Mouse (Mus musculus) gastrocnemius, postnatal 36 days (tissue): ENCODE results near the gene Pdia4. TPM values are rescaled to one million over a fixed set of nuclear protein-coding genes. Genes with fewer than 3 reads are reported as not detected.
"Not testable (repeated sequence)": the region's sequence is repeated elsewhere in the genome, so short reads cannot be mapped to it uniquely, and the experiment has no call there.

ENCODE experiments used
- DNase-seq, 2 experiments: peaks; one replicate each; pipeline ENCODE4 v3.0.0; 2022
- intact Hi-C: fragments of 180-260 bp; cut with DNase I; formaldehyde crosslinking; loops from one replicate; pipeline ENCODE4 v1.15.1; 2025
- long read RNA-seq, 2 experiments: library from polyadenylated mRNA; stranded (forward); transcript quantifications; one replicate each; pipeline ENCODE4 v2.0.0; 2021
- total RNA-seq, 2 experiments: library from RNA; stranded (reverse); gene quantifications; 2 replicates each; pipeline ENCODE4 v1.2.3; 2021

Pdia4 gene
- 10 to 100 TPM; 12.4 to 14.2 TPM for total RNA-seq
- long read RNA-seq, experiment 1, transcript Pdia4-201 (10 exons, 2,399 nt) = major isoform, 10 of 12 reads
- long read RNA-seq, experiment 1, partial matches to known transcripts = 2 of 12 reads
- long read RNA-seq, experiment 1, other reads (novel, unspliced or antisense) = 0 of 12 reads
- long read RNA-seq, experiment 2, transcript Pdia4-201 (10 exons, 2,399 nt) = major isoform, 15 of 16 reads
- long read RNA-seq, experiment 2, partial matches to known transcripts = 1 of 16 reads
- long read RNA-seq, experiment 2, other reads (novel, unspliced or antisense) = 0 of 16 reads

DNA sequence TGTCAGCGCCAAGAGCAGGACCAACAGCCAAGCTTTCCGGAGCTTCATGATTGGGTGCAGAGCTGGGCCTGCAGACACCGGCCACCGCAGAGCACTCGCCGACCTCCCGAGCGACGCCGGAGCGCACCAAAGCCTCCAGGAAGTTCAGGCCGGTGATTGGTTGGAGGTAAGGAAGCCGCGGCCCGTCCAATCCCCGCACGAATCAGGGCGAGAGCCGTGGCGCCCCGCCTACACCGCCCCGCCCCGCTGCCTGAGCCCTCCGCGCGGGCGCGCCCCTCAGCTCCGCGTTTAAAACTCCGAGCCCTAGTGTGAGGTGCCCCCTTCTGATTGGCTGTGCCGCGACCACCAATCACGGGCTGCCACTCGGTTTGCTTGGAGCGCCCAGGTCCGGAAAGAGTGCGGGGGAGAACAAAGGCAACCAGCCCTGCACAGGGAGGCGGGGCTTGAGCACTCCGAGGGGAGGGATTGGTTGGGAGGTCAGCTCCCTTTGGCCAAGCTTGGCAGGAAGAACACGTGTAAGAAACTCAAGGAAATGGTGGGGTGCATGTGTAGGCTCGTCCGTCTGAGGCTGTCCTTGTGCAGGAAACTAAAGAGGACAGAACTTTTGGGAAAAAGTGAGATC lies at the start of gene Pdia4:
TSS of gene Pdia4 (minus strand) at position 174 of the 622 bp plus-strand sequence.
- peak; percentile 94 to 97 for DNase-seq
- intact Hi-C loops = no loop called here

DNA sequence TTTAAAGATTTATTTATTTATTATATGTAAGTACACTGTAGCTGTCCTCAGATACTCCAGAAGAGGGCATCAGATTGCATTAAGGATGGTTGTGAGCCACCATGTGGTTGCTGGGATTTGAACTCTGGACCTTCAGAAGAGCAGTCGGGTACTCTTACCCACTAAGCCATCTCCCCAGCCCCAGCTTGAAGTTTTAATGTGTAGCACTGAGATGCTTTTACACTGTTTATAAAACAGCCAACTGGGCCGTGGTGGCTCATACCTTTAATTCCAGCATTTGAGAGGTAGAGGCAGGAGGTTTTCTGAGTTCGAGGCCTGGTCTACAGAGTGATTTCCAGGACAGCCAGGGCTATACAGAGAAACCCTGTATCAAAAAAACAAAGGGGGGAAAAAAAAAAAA lies 44.5 kb upstream of the Pdia4 start:
- intact Hi-C loops, DNase-seq: not testable (repeated sequence)

DNA sequence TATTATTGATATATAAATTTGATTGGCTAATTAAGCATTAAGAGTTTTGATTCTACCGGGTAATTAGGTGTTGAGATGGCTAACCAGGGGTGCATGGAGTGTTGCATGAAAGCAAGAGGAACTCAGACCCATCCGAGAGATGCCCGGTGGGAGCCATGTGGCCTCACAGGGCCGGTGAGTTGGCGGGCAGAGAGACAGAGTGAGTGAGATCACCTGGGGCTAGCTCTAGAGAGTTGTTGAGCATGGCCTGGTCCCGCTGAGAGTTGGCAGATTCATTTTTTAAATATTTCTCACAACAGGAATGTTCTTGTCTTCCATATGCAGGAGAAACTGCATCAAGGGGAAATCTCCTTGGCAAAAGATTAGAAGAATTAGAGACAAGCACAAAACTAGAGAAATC lies 44.0 kb upstream of the Pdia4 start:
- intact Hi-C loops = no loop called here
- no peak for DNase-seq

DNA sequence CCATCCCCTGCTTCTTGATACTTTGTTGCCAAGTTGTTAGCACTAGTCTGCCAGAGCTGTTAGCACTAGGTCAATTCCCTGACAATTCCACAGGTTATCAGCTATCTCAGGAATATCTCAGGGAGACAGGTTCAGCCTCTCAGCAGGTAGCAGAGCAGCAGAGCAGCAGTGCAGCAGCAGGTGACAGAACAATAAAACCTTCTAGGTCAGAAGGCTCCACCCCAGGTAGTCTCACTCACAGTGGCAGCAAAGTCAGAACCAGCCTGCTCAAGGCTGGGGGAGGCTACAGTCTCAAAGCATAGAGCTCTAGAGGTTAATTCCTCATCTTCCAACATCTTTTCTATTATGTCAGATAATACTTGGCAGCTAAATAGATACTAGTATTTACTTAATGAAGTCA lies 32.5 kb upstream of the Pdia4 start:
- intact Hi-C loops = no loop called here
- DNase-seq = no peak

DNA sequence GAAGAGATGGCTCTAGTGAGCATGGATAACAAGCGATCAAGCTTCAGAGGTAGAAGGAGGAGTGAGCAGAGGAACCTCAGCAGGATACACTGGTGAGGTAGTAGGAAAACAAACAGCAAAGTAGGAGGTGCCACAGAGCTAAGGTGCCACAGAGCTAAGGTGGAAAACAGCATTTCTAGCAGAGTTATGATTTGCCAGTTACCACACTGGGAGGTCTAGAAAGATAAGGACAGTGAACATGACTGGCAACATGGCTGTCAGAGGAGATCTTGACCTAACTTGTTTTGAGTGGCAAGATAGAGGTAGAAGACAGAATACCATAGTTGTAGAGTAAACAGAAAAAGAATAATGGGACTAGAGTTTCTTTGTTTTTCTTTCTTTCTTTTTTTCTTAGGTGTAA lies 29.1 kb upstream of the Pdia4 start:
- no peak for DNase-seq
- intact Hi-C loops = no loop called here

DNA sequence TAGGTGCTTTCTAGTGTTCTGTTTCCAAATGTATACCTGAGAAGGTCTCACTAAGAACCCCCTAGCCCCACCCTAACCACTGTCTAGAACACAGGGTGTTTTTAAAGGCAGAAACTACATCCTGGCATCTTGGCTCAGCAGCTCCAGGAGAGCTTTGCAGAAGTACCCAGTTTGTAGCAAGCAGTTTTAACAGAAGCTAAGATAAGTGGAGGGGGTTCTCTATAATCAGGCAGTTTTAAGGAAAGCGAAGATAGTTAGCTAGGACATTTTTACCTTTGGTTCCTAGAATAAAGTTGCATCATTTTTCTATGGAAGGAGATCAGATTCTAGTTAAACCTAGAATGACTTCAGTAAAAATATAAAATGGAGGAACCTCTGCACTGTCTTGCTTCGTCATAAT lies 28.6 kb upstream of the Pdia4 start:
- intact Hi-C loops = no loop called here

DNA sequence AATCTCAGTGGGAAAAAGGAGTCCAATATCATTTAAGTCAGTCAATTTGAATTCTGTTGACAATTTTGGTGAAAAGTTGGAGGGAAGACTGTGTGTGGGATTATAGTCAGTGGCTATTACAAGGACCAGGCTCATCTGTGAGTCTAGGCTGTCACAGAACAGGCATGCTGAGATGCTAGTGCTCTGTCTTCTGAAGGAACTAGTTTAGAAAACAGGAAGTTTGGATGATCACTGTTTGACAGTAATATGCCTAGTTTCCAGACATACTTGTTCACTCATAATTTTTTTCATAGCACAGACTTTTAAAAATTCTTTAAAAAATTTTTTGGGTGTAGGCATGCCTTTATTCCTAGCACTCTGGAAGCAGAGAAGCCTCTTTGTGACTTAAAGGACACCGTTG lies 27.8 kb upstream of the Pdia4 start:
- intact Hi-C loops = no loop called here
- no peak for DNase-seq

More for the DNA sequence above, 28.6 kb upstream of the Pdia4 start:
- DNase-seq = no peak

DNA sequence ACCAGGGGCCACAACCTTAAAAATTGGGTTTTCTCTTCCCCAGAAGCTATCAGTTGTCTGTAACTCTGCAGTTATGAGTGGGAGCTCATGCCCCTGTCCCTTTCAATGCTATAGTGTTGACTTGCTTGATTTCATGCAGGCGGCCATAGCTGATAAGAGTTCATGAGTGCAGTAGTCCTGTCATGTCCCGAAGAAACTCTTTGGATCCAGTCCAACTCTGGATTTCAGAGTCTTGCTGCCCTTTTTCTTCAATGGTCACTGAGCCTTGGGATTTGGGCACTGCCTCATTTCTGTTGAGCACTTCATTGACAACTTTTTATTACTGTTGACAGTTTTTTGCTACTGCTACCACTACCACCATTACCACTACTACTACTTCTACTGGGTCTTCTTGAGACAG lies 24.4 kb upstream of the Pdia4 start:
- intact Hi-C loops = loop anchor here (5.0 kb wide), 1 partner anchor 40 kb away; the partner anchor contains the start of gene Zfp282
- no peak for DNase-seq

DNA sequence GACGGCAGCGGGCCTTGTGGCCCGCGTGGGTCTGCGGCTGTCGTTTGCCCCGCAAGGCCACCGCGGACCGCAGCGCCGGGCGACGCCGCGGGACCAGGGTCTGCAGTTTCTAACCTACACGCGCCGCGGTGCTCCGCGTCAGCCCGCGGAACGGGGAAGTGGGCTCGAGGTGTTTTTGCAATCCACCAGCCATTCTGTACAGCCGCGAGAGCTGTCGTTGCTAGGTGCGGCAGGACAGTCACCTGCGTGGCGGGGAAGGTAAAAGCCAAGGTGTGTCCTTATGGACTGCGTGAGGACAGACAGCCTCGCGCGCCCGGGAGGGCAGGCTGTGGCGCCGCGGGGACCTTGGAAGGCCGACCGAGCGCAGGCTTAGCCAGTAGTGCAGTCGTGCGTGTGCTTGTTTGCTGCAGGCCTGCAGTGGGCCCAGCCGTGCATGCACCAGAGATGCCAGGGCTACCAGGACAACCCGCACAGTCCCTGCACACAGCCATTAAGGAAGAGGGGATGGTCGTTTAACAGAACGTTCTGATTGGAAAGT lies 22.8 kb upstream of the Pdia4 start:
- intact Hi-C loops = loop anchor here (5.0 kb wide), 1 partner anchor 41 kb away; the partner anchor contains the start of gene Zfp282
- no peak for DNase-seq

DNA sequence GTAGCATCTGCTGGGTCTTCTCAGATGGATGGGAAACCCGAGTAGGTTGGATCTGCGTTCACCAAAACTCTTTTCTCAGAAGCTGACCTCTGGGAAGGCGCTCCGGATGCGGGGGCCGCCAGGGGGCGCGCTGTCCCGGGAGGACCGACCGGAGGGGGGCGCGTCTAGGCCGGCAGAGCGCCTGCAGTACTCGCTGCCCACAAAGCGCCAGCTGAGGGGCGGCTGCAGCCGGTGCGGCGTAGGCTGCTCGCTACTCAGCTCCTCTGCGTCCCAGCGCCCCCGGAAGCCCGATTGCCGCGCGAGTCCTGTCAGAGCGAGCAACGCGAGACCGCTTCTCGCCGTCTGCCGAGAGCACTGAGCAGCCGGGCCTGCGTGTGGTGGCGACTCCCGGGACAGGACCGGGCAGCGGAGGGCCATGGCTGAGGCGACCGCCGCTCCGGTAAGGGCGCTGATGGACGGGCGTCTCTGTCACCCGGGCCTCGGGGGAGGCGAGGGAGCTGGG lies 22.3 kb upstream of the Pdia4 start, which contains the start of gene Zfp398:
TSS of gene Zfp398 (plus strand) at position 180 of the 502 bp plus-strand sequence.
- peak; percentile 94 for DNase-seq
- intact Hi-C loops = loop anchor here (5.0 kb wide), 1 partner anchor 42 kb away; the partner anchor contains the start of gene Zfp282

DNA sequence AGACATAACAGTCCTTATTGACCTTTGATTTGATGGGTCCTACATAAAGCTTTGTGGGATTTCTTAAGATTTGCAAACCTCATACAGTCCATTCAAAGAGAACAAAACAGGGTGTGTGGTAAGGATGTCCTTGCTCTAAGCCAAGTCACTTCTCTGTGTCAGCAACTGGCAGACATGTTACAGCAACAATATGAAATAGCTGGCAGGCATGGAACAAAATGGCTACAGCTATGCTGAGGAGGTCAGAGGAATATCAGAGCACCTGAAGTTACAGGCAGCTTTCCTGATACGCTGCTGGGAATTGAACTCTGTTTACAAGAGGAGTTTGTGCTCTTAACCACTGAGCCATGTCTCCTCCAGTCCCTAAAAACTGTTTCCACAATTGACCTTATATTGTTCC lies 19.0 kb upstream of the Pdia4 start:
- intact Hi-C loops = no loop called here
- DNase-seq = no peak

DNA sequence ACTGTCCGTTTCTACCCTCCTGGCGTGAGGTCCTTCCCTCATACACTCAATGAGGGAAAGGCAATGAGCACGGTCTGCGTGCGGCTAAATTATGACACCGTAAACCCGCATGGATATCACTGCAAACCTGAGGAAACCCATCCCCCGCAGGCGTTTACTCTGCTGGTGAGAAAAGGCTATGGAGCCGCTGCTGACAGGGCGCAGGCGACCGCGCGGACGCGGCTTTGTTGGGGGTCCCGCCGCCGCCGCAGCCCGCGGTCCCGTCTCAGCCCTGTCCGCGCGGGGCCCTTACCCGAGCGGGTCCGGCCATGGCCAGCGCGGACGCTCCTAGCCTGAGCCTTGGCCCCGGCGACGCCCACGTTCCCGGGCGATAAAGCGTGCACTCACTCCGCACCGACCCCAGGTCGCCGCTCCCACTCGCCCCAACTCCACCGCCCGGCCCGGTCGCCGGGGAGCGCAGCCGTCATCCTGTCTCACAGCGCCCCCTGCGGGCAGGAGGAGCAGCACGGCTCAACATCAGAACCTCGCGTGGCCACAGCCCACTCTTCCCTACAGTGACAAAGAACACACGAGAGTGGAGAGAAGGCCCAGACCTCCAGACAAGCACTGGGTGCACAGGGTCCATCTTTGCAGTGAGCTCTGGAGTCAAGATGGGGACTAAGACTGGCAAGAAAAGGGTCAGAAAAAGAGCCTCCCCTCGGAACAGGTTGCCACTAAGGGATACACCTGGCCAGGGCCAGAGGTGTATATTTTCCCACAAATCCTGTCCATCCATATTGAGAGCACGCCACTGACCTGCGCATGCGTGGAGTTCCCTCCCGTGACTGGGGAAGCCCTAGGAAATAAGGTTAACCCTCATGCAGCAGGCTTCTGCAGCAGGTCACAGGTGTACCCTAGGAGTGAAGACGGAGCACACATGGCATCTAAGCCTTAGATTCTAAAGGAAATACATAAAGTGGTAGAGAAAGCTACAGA lies 17.2 kb upstream of the Pdia4 start, which contains the start of gene Zfp786:
TSS of gene Zfp786 (minus strand) at position 764 of the 975 bp plus-strand sequence.
- intact Hi-C loops = loop anchor here (1.0 kb wide), 1 partner anchor 31 kb away; no protein-coding TSS in a partner anchor
- peak; percentile 86 to 90 for DNase-seq

DNA sequence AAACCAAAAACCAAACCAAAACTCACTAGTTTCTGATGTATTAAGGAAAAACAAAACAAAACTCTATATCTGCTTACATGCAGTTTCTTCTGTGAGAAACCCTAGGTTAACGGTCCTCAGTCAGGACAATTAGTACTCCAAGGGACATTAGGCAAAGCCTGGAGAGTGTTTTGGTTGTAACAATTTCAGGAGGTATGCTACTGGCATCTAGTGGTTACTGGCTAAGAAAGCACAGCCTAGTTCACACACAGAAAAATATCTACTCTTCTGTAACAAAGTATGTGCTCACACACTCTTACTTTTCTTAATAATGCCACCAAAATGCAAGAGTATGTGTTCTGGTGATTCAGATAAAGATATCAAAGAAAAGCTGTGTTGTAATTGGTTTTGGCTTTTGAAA lies 15.7 kb upstream of the Pdia4 start:
- no peak for DNase-seq
- intact Hi-C loops = no loop called here

DNA sequence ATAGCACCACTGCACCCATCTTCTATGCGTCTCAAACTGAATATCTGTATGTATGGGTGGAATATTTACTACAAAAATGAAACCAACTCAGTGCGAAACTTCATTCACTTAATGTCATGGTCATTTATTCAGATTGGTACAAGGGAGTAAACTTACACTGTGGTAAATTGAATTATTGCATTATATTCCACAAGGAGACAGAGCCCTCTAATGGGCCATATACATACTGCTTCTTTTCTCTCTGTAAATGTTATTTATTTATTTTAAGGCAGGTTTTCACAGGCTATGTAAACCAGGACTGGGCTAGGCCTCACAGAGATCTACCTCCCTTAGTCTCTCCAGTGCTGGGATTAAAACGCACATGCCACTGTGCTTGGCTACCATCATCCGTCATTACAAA lies 14.2 kb upstream of the Pdia4 start:
- DNase-seq = no peak
- intact Hi-C loops = no loop called here

DNA sequence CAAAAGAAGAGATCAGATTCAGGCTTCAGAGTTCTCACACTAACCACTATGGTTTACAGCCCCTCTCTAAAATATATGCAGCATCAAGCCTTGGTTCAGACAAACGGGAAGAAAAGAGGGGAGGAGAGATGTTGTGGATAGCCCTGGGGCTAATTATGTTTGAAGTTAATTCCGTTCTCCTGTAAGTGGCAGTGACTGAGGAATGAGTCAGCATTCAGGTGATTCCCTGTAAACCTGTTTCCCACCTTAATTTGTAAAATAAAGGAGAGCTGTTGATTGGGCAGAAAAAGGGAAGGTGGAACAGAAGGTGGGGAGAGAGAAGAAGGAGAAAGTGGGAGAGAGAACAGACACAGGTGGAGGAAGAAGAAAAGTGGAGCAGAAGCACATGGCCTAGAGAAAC lies 11.0 kb upstream of the Pdia4 start:
- intact Hi-C loops = no loop called here
- no peak for DNase-seq

DNA sequence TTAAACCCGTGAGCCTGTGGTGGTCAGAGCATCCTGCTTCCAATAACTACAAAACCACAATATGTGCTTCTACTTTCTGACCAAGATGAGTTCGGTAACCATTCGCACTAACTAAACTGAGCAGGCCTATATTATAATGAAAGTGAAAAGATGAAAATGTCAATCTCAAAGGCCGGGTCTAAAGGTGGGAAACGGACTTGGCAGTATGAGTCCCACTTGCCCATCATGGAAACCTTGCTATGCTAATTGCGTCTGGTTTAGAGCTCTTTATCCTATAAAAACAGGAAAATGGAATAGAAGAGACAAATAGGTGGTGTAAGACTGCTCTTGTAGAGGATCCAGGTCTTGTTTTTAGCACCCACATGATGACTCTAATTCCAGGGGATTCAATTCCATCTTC lies 8.5 kb upstream of the Pdia4 start:
- intact Hi-C loops = no loop called here
- no peak for DNase-seq

DNA sequence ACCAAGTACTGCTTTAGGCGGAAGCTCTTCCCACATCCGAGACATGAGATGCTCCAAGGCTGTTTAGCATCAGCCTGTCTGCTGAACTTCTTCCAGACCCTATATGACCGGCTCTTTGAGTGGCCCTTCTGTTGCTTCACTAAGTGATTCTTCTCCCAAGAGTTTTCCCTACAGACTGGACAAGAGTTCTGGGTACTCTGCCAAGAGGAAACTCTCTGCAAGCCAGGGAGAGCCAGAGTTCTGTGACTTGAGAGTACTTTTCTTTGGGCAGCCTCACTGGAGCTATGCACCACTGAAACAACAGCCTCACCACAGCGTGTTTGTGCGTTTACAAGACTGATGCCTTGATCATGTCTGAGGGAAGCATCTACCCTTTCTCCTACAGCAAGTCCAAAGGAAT lies 8.0 kb upstream of the Pdia4 start:
- no peak for DNase-seq
- intact Hi-C loops = no loop called here

DNA sequence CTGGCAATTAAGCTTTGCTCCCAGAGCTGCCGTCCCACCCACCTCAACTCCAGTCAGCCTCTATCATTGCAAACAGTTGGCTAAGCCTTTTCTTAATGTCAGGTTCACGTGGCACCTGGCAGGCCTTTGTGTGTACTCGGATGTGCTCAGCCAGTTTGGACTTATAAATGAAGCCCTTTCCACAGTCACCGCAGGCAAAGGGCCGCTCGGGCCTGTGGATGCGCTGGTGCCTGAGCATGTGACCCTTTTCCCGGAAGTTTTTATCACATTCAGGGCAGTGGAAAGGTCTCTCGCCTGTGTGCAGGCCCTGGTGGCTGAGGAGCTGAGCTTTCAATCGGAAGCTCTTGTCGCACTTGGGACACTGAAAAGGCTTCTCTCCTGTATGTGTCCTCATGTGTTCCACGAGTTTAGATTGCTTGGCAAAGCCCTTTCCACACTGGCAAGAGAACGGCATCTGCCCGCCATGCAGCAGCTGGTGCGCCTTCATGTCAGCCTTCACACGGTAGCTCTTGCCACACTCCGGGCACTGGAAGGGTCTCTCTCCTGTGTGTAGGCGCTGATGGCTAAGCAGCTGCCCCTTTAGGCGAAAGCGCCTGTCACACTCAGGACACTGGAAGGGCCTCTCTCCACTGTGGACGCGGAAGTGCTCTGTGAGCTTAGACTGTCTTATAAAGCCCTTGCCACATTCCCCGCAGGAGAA lies 6.5 kb upstream of the Pdia4 start:
- intact Hi-C loops = no loop called here

DNA sequence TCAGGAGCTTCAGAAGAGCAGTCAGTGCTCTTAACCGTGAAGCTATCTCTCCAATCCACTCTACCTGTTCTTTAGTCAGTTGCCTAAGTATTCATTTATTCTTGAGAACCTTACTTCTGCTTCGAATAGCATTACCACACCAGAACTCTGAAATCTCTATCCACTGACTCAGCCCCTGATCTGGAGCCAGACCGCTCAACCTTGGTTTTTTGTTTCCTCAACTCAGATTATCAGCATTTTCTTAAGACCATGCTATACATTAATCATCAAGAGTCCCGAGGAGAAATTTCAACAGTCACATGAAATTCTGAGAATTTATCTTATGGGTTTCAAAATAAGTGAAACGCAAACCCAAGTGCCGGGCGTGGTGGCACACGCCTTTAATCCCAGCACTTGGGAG lies 5.5 kb upstream of the Pdia4 start:
- no peak for DNase-seq
- intact Hi-C loops = no loop called here

More for the DNA sequence above, 6.5 kb upstream of the Pdia4 start:
- DNase-seq = no peak

DNA sequence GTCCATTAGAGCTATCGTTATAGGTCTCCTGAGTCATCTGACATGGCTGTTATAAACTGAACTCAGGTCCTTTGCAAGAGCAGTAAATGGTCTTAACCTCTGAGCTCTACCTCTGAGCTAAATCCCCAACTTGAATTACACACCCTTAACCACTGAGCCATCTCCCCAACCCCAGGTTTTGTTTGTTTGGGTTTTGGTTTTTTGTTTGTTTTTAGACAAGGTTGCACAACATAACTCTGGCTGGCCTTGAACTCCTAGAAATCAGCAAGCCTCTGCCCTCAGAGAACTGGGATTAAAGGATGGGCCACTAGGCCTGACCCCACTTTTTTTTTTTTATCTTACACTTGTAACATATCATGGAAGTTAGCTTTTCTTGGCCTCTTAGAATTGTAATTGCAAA lies 2.9 kb upstream of the Pdia4 start:
- intact Hi-C loops = no loop called here
- no peak for DNase-seq
